ENCODE assay signal across 9 mouse cellular contexts in genomic region chr17:73949498-73949897, GRCm38 (mm10). TPM values are rescaled to one million over a fixed set of nuclear protein-coding genes. Genes with fewer than 3 reads are reported as not detected.
DNase-seq lines count a peak whose midpoint lies in the region; ATAC-seq and TF ChIP-seq lines count a peak whose summit lies in the region.
"Had no signal": no experiment of that assay in that cellular context is flagged by ENCODE, and none has a peak within 500 bp of the region (broad histone marks: within the 10 kb centered on the region; RNA-seq: fewer than 3 reads in every experiment).

No protein-coding gene starts in this region.

- peak; percentile 21 for DNase-seq in forebrain, postnatal 0 days
- no peak for DNase-seq in midbrain, embryonic 10.5 days (ENCODE audit: low spot score)
- DNase-seq in natural killer cell, adult 2 months (ENCODE audit: low spot score in 2 of 2) = peak; percentile 28 to 33
- no peak for DNase-seq in spleen, adult 12 weeks (ENCODE audit: low spot score)
- no peak for DNase-seq in urinary bladder, postnatal 10 days (ENCODE audit: low spot score)

- ATAC-seq in forebrain, postnatal 0 days = 0 out of 2 replicates have a peak, but pooled peaks have one; percentile 32
- no peak for ATAC-seq in forebrain, embryonic 12.5 days (ENCODE audit: low FRiP score)
- peak; percentile 60; the same call in 1 of the 2 replicates for ATAC-seq in midbrain, embryonic 15.5 days (replicated peaks)
- ATAC-seq in inflammation-experienced regulatory T-cells, adult 6 months = peak; percentile 56

- H3K27ac ChIP-seq in forebrain, postnatal 0 days (ENCODE audit: low read depth, low read length) = no peak overlapping the region
- no peak overlapping the region for H3K27ac ChIP-seq in forebrain, embryonic 12.5 days
- no peak overlapping the region for H3K27ac ChIP-seq in midbrain, embryonic 15.5 days
- H3K27ac ChIP-seq in midbrain, embryonic 10.5 days (replicated peaks) = no peak overlapping the region

- no peaks in the 10 kb centered on the region for H3K4me1 ChIP-seq in forebrain, postnatal 0 days (ENCODE audit: insufficient read depth)
- H3K4me1 ChIP-seq in forebrain, embryonic 12.5 days = no peaks in the 10 kb centered on the region
- H3K4me1 ChIP-seq in midbrain, embryonic 15.5 days = no peaks in the 10 kb centered on the region
- no peaks in the 10 kb centered on the region for H3K4me1 ChIP-seq in midbrain, embryonic 10.5 days

- no peak overlapping the region for H3K4me2 ChIP-seq in forebrain, postnatal 0 days (ENCODE audit: low read depth)
- H3K4me2 ChIP-seq in forebrain, embryonic 12.5 days = no peak overlapping the region
- H3K4me2 ChIP-seq in midbrain, embryonic 15.5 days = no peak overlapping the region

- no peak overlapping the region for H3K4me3 ChIP-seq in forebrain, postnatal 0 days (ENCODE audit: low read depth, low read length)
- H3K4me3 ChIP-seq in forebrain, embryonic 12.5 days (replicated peaks) = no peak overlapping the region
- no peak overlapping the region for H3K4me3 ChIP-seq in midbrain, embryonic 15.5 days
- H3K4me3 ChIP-seq in midbrain, embryonic 10.5 days = no peak overlapping the region

- no peak overlapping the region for H3K9ac ChIP-seq in forebrain, postnatal 0 days
- no peak overlapping the region for H3K9ac ChIP-seq in forebrain, embryonic 12.5 days
- H3K9ac ChIP-seq in midbrain, embryonic 15.5 days = no peak overlapping the region

- no peaks in the 10 kb centered on the region for H3K27me3 ChIP-seq in forebrain, postnatal 0 days (ENCODE audit: insufficient read depth, low read length)
- no peaks in the 10 kb centered on the region for H3K27me3 ChIP-seq in forebrain, embryonic 12.5 days
- no peaks in the 10 kb centered on the region for H3K27me3 ChIP-seq in midbrain, embryonic 15.5 days (replicated peaks)
- H3K27me3 ChIP-seq in midbrain, embryonic 10.5 days (ENCODE audit: low read depth, poor library complexity, severe bottlenecking) = no peaks in the 10 kb centered on the region

- H3K9me3 ChIP-seq in forebrain, postnatal 0 days (ENCODE audit: low read length) = no peaks in the 10 kb centered on the region
- no peaks in the 10 kb centered on the region for H3K9me3 ChIP-seq in forebrain, embryonic 12.5 days
- H3K9me3 ChIP-seq in midbrain, embryonic 15.5 days = no peaks in the 10 kb centered on the region
- no peaks in the 10 kb centered on the region for H3K9me3 ChIP-seq in midbrain, embryonic 10.5 days (replicated peaks)

- WGBS in forebrain, postnatal 0 days = 67% methylated on average over 4 of the region's 4 CpGs
- WGBS in forebrain, embryonic 12.5 days = 79% methylated on average over 4 of the region's 4 CpGs
- 76% methylated on average over 4 of the region's 4 CpGs for WGBS in midbrain, embryonic 15.5 days
- WGBS in midbrain, embryonic 10.5 days = 88% methylated on average over 4 of the region's 4 CpGs

- no peaks in the 10 kb centered on the region for H3K36me3 ChIP-seq in forebrain, postnatal 0 days (ENCODE audit: insufficient read depth)
- no peaks in the 10 kb centered on the region for H3K36me3 ChIP-seq in forebrain, embryonic 12.5 days (replicated peaks)
- no peaks in the 10 kb centered on the region for H3K36me3 ChIP-seq in midbrain, embryonic 15.5 days (replicated peaks)
- no peaks in the 10 kb centered on the region for H3K36me3 ChIP-seq in midbrain, embryonic 10.5 days
- H3K36me3 ChIP-seq: G1E had no signal

- peak; percentile 52 for TF ChIP-seq CTCF in forebrain, postnatal 0 days (IDR thresholded peaks at IDR 0.05; ENCODE audit: low read depth)

RNA-seq across cellular contexts. Expression of gene Xdh, which starts 0.5 kb away (rescaled TPM):
- total RNA-seq in forebrain, postnatal 0 days (2014; rRNA removed) = 0.24 and 0.62 TPM in 2 replicates
- polyA plus RNA-seq in forebrain, postnatal 0 days (2015; fragmentation: Nextera tagmentation; extraction: Ambion mirVana) = 0.13 and 0.26 TPM in 2 replicates
- 0.33 and 0.42 TPM in 2 replicates for polyA plus RNA-seq in forebrain, embryonic 12.5 days (2016; fragmentation: Nextera tagmentation; extraction: Ambion mirVana)
- polyA plus RNA-seq in midbrain, embryonic 15.5 days (2015; fragmentation: Nextera tagmentation; extraction: Ambion mirVana) = 0.40 and 0.65 TPM in 2 replicates
- polyA plus RNA-seq in midbrain, embryonic 10.5 days (2016; fragmentation: Nextera tagmentation; extraction: Ambion mirVana) = 0.05 and 0.19 TPM in 2 replicates
- polyA plus RNA-seq in inflammation-experienced regulatory T-cells, adult 6 months (2017; shearing (Covaris generic)) = 10 to 100 TPM; 15.8 to 38.5 (median 37.1) TPM
- polyA plus RNA-seq: G1E had no signal

Comparison
In these comparisons a context has a peak if more than half of its experiments do, and no peak if none do; other contexts are left out.
1. DNase-seq: peak in forebrain, postnatal 0 days (single experiment) and natural killer cell, adult 2 months (2 of 2); none in midbrain, embryonic 10.5 days (single experiment), spleen, adult 12 weeks (single experiment) and urinary bladder, postnatal 10 days (single experiment).
2. RNA of gene Xdh, which starts 0.5 kb away (polyA plus RNA-seq): 15.8 to 38.5 TPM in inflammation-experienced regulatory T-cells, adult 6 months; 0.33 to 0.42 TPM in forebrain, embryonic 12.5 days, 0.40 to 0.65 TPM in midbrain, embryonic 15.5 days, 0.05 to 0.19 TPM in midbrain, embryonic 10.5 days and 0.13 to 0.26 TPM in forebrain, postnatal 0 days; every median in the first group is over 10 times any median in the second.